Mouse (Mus musculus): Measurements from ENCODE around the gene Gpr3. TPM values are rescaled to one million over a fixed set of nuclear protein-coding genes. Genes with fewer than 3 reads are reported as not detected.
A peak's percentile ranks its signal among the peaks of the same experiment; 100 is the strongest.

Gene Gpr3
- polyA plus RNA-seq, 1 experiment from 2014 or later: 0.34 TPM

GRCm38 (mm10) chr4:133198337-133199180, 13.8 kb downstream of the Gpr3 start:
- Histone ChIP-seq H3K9ac (no peak overlapping the region), H3K4me1 (replicated peaks) (peaks cover 59% of the 10 kb centered on the region)

DNA sequence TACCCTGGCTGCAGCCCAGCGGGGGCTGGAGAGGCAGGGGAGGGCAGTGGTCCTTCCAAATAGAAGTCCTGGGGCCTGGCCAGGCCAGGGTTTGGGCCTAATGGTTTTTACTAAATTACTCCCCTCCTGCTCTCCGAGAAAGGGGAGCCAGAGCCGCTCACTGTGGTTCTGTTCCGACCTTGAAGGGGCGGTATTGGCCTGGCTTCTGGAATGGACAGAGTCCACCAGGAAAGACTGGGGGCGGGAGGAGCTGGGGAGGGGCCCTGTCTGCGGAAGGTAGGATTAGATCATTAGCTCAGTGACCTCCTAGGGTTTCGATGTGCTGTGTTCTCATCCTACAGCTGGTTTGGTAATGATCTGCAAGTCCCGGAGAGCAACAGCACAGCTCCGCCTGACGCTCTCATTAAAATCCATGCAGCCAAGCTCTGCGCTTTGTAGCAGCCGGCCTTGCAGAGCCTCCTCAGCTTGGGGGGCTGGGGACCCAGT, 14.5 kb downstream of the Gpr3 start:
- Histone ChIP-seq H3K9ac (peak overlapping the region; percentile 20; the same call in 1 of the 2 replicates), H3K36me3 (peaks cover 31% of the 10 kb centered on the region), H3K4me3 (no peak overlapping the region), H3K4me1 (replicated peaks) (peaks cover 59% of the 10 kb centered on the region), H3K27ac (peak overlapping the region; percentile 80), H3K27me3 (no peaks in the 10 kb centered on the region), H3K4me2 (no peak overlapping the region), H3K9me3 (replicated peaks) (no peaks in the 10 kb centered on the region)
- no peak for ATAC-seq (replicated peaks; ENCODE audit: insufficient number of reproducible peaks, insufficient read depth, low FRiP score, low read depth)
- WGBS: 40% methylated on average over 13 of the region's 13 CpGs

More at GRCm38 (mm10) chr4:133198337-133199180, 13.8 kb downstream of the Gpr3 start:
- WGBS: 34% methylated on average over 19 of the region's 19 CpGs
- peaks cover 24% of the 10 kb centered on the region for H3K36me3 ChIP-seq
- H3K27ac ChIP-seq: peak overlapping the region; percentile 80
- H3K9me3 ChIP-seq (replicated peaks): no peaks in the 10 kb centered on the region
- H3K4me2 ChIP-seq: no peak overlapping the region; the same call in 1 of the 2 replicates
- no peak for ATAC-seq (replicated peaks; ENCODE audit: insufficient number of reproducible peaks, insufficient read depth, low FRiP score, low read depth)
- H3K4me3 ChIP-seq: no peak overlapping the region
- no peaks in the 10 kb centered on the region for H3K27me3 ChIP-seq

DNA sequence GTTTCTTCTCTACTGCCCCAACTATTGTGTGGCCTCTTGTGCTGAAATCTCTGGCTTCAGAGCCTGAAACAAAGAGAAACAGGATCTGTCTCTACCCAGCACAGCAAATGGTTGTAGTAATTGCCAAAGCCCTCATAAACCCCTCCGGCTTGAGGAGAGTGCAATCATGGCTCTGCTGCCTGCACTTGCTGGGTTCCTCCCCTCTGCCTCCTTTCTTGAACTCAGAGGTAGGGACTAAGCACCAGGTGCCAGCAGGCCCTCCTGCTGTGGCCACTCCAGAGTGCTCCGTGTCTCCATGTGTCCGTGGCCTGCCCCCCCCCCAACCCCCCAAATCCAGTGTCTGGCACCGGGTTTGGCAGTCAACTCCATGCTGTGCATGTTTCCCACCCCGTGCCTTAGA, 15.0 kb downstream of the Gpr3 start:
- no peak for ATAC-seq (replicated peaks; ENCODE audit: insufficient number of reproducible peaks, insufficient read depth, low FRiP score, low read depth)
- H3K27ac ChIP-seq: peak overlapping the region; percentile 80
- H3K36me3 ChIP-seq: peaks cover 36% of the 10 kb centered on the region
- no peak overlapping the region for H3K4me3 ChIP-seq
- H3K27me3 ChIP-seq: no peaks in the 10 kb centered on the region
- no peak overlapping the region for H3K4me2 ChIP-seq
- WGBS: 24% methylated on average over 5 of the region's 5 CpGs
- H3K9ac ChIP-seq: peak overlapping the region; percentile 20; the same call in 1 of the 2 replicates
- H3K9me3 ChIP-seq (replicated peaks): no peaks in the 10 kb centered on the region
- H3K4me1 ChIP-seq (replicated peaks): peaks cover 59% of the 10 kb centered on the region

DNA sequence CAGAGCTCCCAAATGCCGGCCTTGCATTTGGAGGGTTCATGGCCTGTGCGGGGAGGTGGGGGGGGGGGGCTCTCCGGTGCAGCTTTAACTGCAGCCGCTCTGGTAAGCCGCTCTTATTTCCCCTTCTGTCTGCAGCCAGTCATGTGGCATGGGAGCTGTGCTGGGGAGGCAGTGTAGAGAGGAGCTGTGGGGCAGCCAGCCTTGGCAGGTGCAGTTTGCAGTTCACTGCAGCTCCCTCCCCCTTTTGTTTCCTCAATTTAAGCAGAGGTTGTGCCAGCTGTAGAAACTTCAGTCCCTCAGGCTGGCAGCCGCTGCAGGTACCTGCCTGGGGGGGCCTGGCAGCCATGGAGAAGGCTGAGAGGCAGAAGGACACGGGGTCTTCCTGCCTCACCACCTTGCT, 15.5 kb downstream of the Gpr3 start:
- Histone ChIP-seq H3K27me3 (no peaks in the 10 kb centered on the region), H3K27ac (peak overlapping the region; percentile 80), H3K4me2 (no peak overlapping the region), H3K9me3 (replicated peaks) (no peaks in the 10 kb centered on the region), H3K4me3 (no peak overlapping the region), H3K36me3 (peaks cover 41% of the 10 kb centered on the region), H3K4me1 (replicated peaks) (peaks cover 59% of the 10 kb centered on the region), H3K9ac (no peak overlapping the region; the same call in 1 of the 2 replicates)
- ATAC-seq (replicated peaks; ENCODE audit: insufficient number of reproducible peaks, insufficient read depth, low FRiP score, low read depth): no peak
- 39% methylated on average over 7 of the region's 7 CpGs for WGBS

DNA sequence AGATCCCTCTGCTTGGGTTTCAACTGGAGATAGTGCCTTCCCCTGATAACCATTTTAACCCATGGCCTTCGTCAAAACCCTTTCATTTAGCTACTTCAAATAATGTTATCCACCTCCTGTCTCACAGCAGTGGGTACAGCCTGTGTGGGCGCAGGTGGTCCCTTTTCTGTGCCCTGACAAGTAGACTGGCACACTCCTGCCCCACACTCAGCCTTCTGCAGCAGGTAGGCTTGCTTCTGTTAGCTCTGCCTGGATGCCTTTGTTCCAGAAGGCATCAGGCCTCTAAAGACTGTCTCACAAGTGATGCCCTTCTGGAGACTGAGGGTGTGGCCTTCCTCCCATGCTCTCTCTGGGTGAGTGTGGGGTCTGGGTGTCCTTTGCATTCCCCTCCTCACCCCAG, 16.2 kb downstream of the Gpr3 start:
- H3K4me2 ChIP-seq: no peak overlapping the region
- H3K4me3 ChIP-seq: no peak overlapping the region
- no peak overlapping the region for H3K27ac ChIP-seq
- no peaks in the 10 kb centered on the region for H3K27me3 ChIP-seq
- no peaks in the 10 kb centered on the region for H3K9me3 ChIP-seq (replicated peaks)
- H3K9ac ChIP-seq: no peak overlapping the region
- H3K4me1 ChIP-seq (replicated peaks): peaks cover 52% of the 10 kb centered on the region
- H3K36me3 ChIP-seq: peaks cover 48% of the 10 kb centered on the region
- WGBS: 65% methylated on average over 2 of the region's 2 CpGs
- ATAC-seq (replicated peaks; ENCODE audit: insufficient number of reproducible peaks, insufficient read depth, low FRiP score, low read depth): no peak

DNA sequence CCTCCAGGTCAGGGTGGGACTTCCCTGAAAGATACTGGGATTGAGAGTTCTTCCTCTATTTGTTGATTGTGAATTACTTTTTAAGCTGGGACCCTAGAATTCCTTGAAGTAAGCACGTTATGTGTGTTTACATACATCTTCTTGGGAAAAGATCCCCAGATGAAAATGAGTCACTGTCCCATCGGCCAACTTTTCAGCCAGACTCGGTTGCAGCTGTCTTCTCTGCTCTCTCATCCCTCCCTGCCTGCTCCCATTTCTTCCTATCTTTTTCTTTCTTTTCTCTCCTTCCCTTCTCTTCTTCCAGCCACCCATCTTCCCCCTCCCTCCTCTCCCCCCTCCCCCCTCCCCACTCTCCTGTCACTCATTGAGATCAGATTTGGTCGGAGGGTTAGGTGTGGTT, 17.3 kb downstream of the Gpr3 start:
- no peak for ATAC-seq (replicated peaks; ENCODE audit: insufficient number of reproducible peaks, insufficient read depth, low FRiP score, low read depth)
- peaks cover 58% of the 10 kb centered on the region for H3K36me3 ChIP-seq
- H3K4me1 ChIP-seq (replicated peaks): peaks cover 41% of the 10 kb centered on the region
- H3K4me2 ChIP-seq: no peak overlapping the region
- no peaks in the 10 kb centered on the region for H3K27me3 ChIP-seq
- no peak overlapping the region for H3K4me3 ChIP-seq
- no peak overlapping the region for H3K9ac ChIP-seq
- no peaks in the 10 kb centered on the region for H3K9me3 ChIP-seq (replicated peaks)
- no peak overlapping the region for H3K27ac ChIP-seq
- 58% methylated on average over 4 of the region's 4 CpGs for WGBS

DNA sequence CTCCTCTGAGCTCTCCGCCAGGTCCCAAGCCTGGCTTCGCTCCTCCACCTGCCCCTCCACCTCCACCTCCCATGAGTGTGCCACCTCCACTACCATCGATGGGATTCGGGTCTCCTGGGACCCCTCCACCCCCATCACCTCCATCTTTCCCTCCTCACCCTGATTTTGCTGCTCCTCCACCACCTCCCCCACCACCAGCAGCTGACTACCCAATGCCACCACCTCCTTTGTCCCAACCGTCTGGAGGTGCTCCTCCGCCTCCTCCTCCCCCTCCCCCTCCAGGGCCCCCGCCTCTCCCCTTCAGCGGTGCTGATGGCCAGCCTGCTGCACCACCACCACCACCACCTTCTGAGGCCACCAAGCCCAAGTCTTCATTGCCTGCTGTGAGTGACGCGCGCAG, 17.9 kb downstream of the Gpr3 start:
- Histone ChIP-seq H3K36me3 (peaks cover 63% of the 10 kb centered on the region), H3K27ac (no peak overlapping the region), H3K4me3 (no peak overlapping the region), H3K9ac (no peak overlapping the region), H3K27me3 (no peaks in the 10 kb centered on the region), H3K4me2 (no peak overlapping the region), H3K4me1 (replicated peaks) (peaks cover 36% of the 10 kb centered on the region), H3K9me3 (replicated peaks) (no peaks in the 10 kb centered on the region)
- 84% methylated on average over 11 of the region's 11 CpGs for WGBS
- no peak for ATAC-seq (replicated peaks; ENCODE audit: insufficient number of reproducible peaks, insufficient read depth, low FRiP score, low read depth)

GRCm38 (mm10) chr4:133189396-133189795, 22.9 kb downstream of the Gpr3 start:
- H3K9ac ChIP-seq: no peak overlapping the region
- 66% methylated on average over 10 of the region's 10 CpGs for WGBS
- H3K4me1 ChIP-seq (replicated peaks): peaks cover 18% of the 10 kb centered on the region
- H3K27ac ChIP-seq: no peak overlapping the region
- no peak for ATAC-seq (replicated peaks; ENCODE audit: insufficient number of reproducible peaks, insufficient read depth, low FRiP score, low read depth)
- H3K36me3 ChIP-seq: peaks cover 75% of the 10 kb centered on the region
- no peaks in the 10 kb centered on the region for H3K9me3 ChIP-seq (replicated peaks)
- no peak overlapping the region for H3K4me3 ChIP-seq
- no peak overlapping the region for H3K4me2 ChIP-seq
- no peaks in the 10 kb centered on the region for H3K27me3 ChIP-seq

GRCm38 (mm10) chr4:133186856-133187255, 25.5 kb downstream of the Gpr3 start:
- H3K9me3 ChIP-seq (replicated peaks): no peaks in the 10 kb centered on the region
- no peak overlapping the region for H3K9ac ChIP-seq
- ATAC-seq (replicated peaks; ENCODE audit: insufficient number of reproducible peaks, insufficient read depth, low FRiP score, low read depth): no peak
- H3K4me1 ChIP-seq (replicated peaks): peaks cover 40% of the 10 kb centered on the region
- 91% methylated on average over 5 of the region's 5 CpGs for WGBS
- no peak overlapping the region for H3K4me3 ChIP-seq
- H3K36me3 ChIP-seq: peaks cover 51% of the 10 kb centered on the region
- no peak overlapping the region for H3K4me2 ChIP-seq
- H3K27me3 ChIP-seq: no peaks in the 10 kb centered on the region
- no peak overlapping the region for H3K27ac ChIP-seq

- peak overlapping the region; percentile 76 for H3K27ac ChIP-seq
- H3K4me2 ChIP-seq: 0 out of 2 replicates have a peak overlapping the region, but pooled peaks have one; percentile 4
- H3K36me3 ChIP-seq: peaks cover 42% of the 10 kb centered on the region
- WGBS: 63% methylated on average over 8 of the region's 8 CpGs
- no peaks in the 10 kb centered on the region for H3K27me3 ChIP-seq
- H3K4me1 ChIP-seq (replicated peaks): peaks cover 40% of the 10 kb centered on the region
- H3K9me3 ChIP-seq (replicated peaks): no peaks in the 10 kb centered on the region
- no peak overlapping the region for H3K9ac ChIP-seq
- H3K4me3 ChIP-seq: no peak overlapping the region
- no peak for ATAC-seq (replicated peaks; ENCODE audit: insufficient number of reproducible peaks, insufficient read depth, low FRiP score, low read depth)
These were observed 26.4 kb downstream of the Gpr3 start for GRCm38 (mm10) chr4:133185893-133186292.

- H3K36me3 ChIP-seq: peaks cover 35% of the 10 kb centered on the region
- H3K4me1 ChIP-seq (replicated peaks): peaks cover 40% of the 10 kb centered on the region
- no peak overlapping the region for H3K4me3 ChIP-seq
- ATAC-seq (replicated peaks; ENCODE audit: insufficient number of reproducible peaks, insufficient read depth, low FRiP score, low read depth): peak; percentile 62
- no peaks in the 10 kb centered on the region for H3K27me3 ChIP-seq
- 0 out of 2 replicates have a peak overlapping the region, but pooled peaks have one; percentile 4 for H3K4me2 ChIP-seq
- no peaks in the 10 kb centered on the region for H3K9me3 ChIP-seq (replicated peaks)
- H3K27ac ChIP-seq: peak overlapping the region; percentile 76
- WGBS: 30% methylated on average over 15 of the region's 15 CpGs
- H3K9ac ChIP-seq: no peak overlapping the region
These were observed 27.3 kb downstream of the Gpr3 start for GRCm38 (mm10) chr4:133184898-133185665.
